Mouse (Mus musculus) liver, adult (tissue): ENCODE measurements around the gene Cacna1i.

Experiments
- GATA4 ChIP-seq: IDR thresholded peaks from 2 replicates; pipeline ENCODE4 v1.6.1; 2014; ENCODE audit warnings: mild to moderate bottlenecking, low read length; ENCODE audit not compliant: insufficient replicate concordance

Gene Cacna1i

GRCm38 (mm10) chr15:80340348-80340747, 53.3 kb downstream of the Cacna1i start:
- TF ChIP-seq GATA4 = no peak

- TF ChIP-seq GATA4 = no peak
These were observed 55.4 kb downstream of the Cacna1i start for GRCm38 (mm10) chr15:80342394-80342793.

GRCm38 (mm10) chr15:80343031-80343430, 56.0 kb downstream of the Cacna1i start:
- peak; percentile 28; the same call in 1 of the 2 replicates for TF ChIP-seq GATA4

- no peak for TF ChIP-seq GATA4
These were observed 56.7 kb downstream of the Cacna1i start for GRCm38 (mm10) chr15:80343731-80344130.

- no peak for TF ChIP-seq GATA4
These were observed 59.5 kb downstream of the Cacna1i start for GRCm38 (mm10) chr15:80346510-80346909.

GRCm38 (mm10) chr15:80350431-80350830, 63.4 kb downstream of the Cacna1i start:
- TF ChIP-seq GATA4 = no peak

GRCm38 (mm10) chr15:80358798-80359197, 71.8 kb downstream of the Cacna1i start:
- no peak for TF ChIP-seq GATA4

GRCm38 (mm10) chr15:80361780-80362508, 74.9 kb downstream of the Cacna1i start:
- no peak for TF ChIP-seq GATA4

- TF ChIP-seq GATA4 = no peak
These were observed 75.6 kb downstream of the Cacna1i start for GRCm38 (mm10) chr15:80362509-80363172.

- no peak for TF ChIP-seq GATA4
These were observed 77.0 kb downstream of the Cacna1i start for GRCm38 (mm10) chr15:80363821-80364715.

- no peak for TF ChIP-seq GATA4
These were observed 79.9 kb downstream of the Cacna1i start for GRCm38 (mm10) chr15:80366899-80367298.

GRCm38 (mm10) chr15:80373219-80373964, 86.4 kb downstream of the Cacna1i start:
- no peak for TF ChIP-seq GATA4

GRCm38 (mm10) chr15:80374854-80375253, 87.8 kb downstream of the Cacna1i start:
- TF ChIP-seq GATA4 = no peak

- TF ChIP-seq GATA4 = no peak
These were observed 100.1 kb downstream of the Cacna1i start for GRCm38 (mm10) chr15:80387185-80387584.

- no peak for TF ChIP-seq GATA4
These were observed 104.8 kb downstream of the Cacna1i start for GRCm38 (mm10) chr15:80391791-80392190.
